Comparison of ENCODE assay signal across 8 mouse cellular contexts in the genomic region with DNA sequence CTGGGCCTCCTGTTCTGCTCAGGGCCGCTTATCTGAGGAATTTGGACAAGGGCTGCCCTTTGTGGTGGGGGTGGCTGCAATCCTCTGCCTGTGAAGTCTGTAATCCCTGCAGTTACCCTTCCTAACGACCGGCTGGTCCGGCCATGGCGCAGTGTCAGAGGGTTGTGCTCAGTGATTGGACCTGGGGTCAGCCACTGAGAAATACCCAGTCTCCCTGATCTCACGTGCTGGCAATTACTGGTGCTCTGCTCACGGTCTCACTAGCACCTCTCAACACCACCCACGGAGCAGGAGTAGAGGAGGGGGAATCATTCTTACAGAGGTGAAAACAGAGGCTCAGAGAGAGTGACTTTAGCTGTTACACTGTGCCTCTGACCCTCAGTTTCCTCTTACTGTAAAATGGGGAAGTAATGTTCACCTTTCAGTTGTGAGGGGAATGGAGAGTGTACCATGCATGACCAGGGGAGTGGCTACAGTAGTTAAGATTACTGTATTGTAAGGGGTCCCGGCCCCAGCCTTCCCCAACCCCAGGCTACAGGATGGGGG. TPM values are rescaled to one million over a fixed set of nuclear protein-coding genes. Genes with fewer than 3 reads are reported as not detected.
A peak's percentile ranks its signal among the peaks of the same experiment; 100 is the strongest.
DNase-seq lines count a peak whose midpoint lies in the region; ATAC-seq and TF ChIP-seq lines count a peak whose summit lies in the region.

No protein-coding gene starts in this region.

- peak overlapping the region; percentile 90 for H3K9ac ChIP-seq in forebrain, embryonic 11.5 days (ENCODE audit: low read length)
- peak overlapping the region; percentile 86 for H3K9ac ChIP-seq in lung, postnatal 0 days (replicated peaks; ENCODE audit: low read depth)
- peak overlapping the region; percentile 85 for H3K9ac ChIP-seq in stomach, embryonic 15.5 days

- no peaks in the 10 kb centered on the region for H3K36me3 ChIP-seq in forebrain, embryonic 11.5 days (ENCODE audit: control insufficient read depth, insufficient read depth, low read length)
- no peaks in the 10 kb centered on the region for H3K36me3 ChIP-seq in lung, postnatal 0 days (ENCODE audit: insufficient read depth, low read length)
- no peaks in the 10 kb centered on the region for H3K36me3 ChIP-seq in stomach, embryonic 15.5 days

- no peaks in the 10 kb centered on the region for H3K9me3 ChIP-seq in forebrain, embryonic 11.5 days (ENCODE audit: control insufficient read depth, low read length)
- H3K9me3 ChIP-seq in lung, postnatal 0 days (ENCODE audit: low read length): no peaks in the 10 kb centered on the region
- no peaks in the 10 kb centered on the region for H3K9me3 ChIP-seq in stomach, embryonic 15.5 days

- H3K4me3 ChIP-seq in forebrain, embryonic 11.5 days (ENCODE audit: low read depth, low read length): peak overlapping the region; percentile 89
- peak overlapping the region; percentile 85 for H3K4me3 ChIP-seq in lung, postnatal 0 days (ENCODE audit: low read depth, low read length)
- H3K4me3 ChIP-seq in stomach, embryonic 15.5 days (replicated peaks): peak overlapping the region; percentile 80

- H3K4me1 ChIP-seq in forebrain, embryonic 11.5 days (replicated peaks; ENCODE audit: control insufficient read depth, insufficient read depth, low read length): peaks cover 24% of the 10 kb centered on the region
- peaks cover 33% of the 10 kb centered on the region for H3K4me1 ChIP-seq in lung, postnatal 0 days (ENCODE audit: insufficient read depth, low read depth, low read length)
- H3K4me1 ChIP-seq in stomach, embryonic 15.5 days: peaks cover 54% of the 10 kb centered on the region

- DNase-seq in ovary, postnatal 36 days (ENCODE audit: low spot score): peak; percentile 23
- no peak for DNase-seq in ovary, postnatal 14 days (ENCODE audit: low spot score)
- DNase-seq in forebrain, embryonic 11.5 days (ENCODE audit: low spot score): no peak
- peak; percentile 71 for DNase-seq in kidney, adult 11 months
- DNase-seq in lung, postnatal 0 days (ENCODE audit: low spot score): peak; percentile 59
- DNase-seq in adipocyte (ENCODE audit: low spot score): no peak
- no peak for DNase-seq in frontal cortex, postnatal 36 days (ENCODE audit: low spot score in 2 of 2)

- TF ChIP-seq CTCF in lung, postnatal 0 days (IDR thresholded peaks at IDR 0.05): no peak

- H3K27ac ChIP-seq in forebrain, embryonic 11.5 days (ENCODE audit: low read depth, low read length): no peak overlapping the region
- H3K27ac ChIP-seq in lung, postnatal 0 days (ENCODE audit: low read length): peak overlapping the region; percentile 97
- H3K27ac ChIP-seq in stomach, embryonic 15.5 days: peak overlapping the region; percentile 99

- no peak for ATAC-seq in forebrain, embryonic 11.5 days (replicated peaks; ENCODE audit: low FRiP score)
- no peak for ATAC-seq in lung, postnatal 0 days
- no peak for ATAC-seq in stomach, embryonic 15.5 days (ENCODE audit: insufficient read depth, low FRiP score, low read depth)

- peak overlapping the region; percentile 91 for H3K4me2 ChIP-seq in forebrain, embryonic 11.5 days (ENCODE audit: low read depth, low read length, severe bottlenecking)
- H3K4me2 ChIP-seq in lung, postnatal 0 days (replicated peaks; ENCODE audit: low read depth, low read length): peak overlapping the region; percentile 87
- peak overlapping the region; percentile 85 for H3K4me2 ChIP-seq in stomach, embryonic 15.5 days

- 0 out of 2 replicates have a peak, but pooled peaks have one; percentile 20 for TF ChIP-seq EP300 in lung, postnatal 0 days (IDR thresholded peaks at IDR 0.05)

- 8% methylated on average over 9 of the region's 9 CpGs for WGBS in forebrain, embryonic 11.5 days
- WGBS in lung, postnatal 0 days: 9% methylated on average over 9 of the region's 9 CpGs
- WGBS in stomach, embryonic 15.5 days: 12% methylated on average over 9 of the region's 9 CpGs

- H3K27me3 ChIP-seq in forebrain, embryonic 11.5 days (ENCODE audit: control insufficient read depth, insufficient read depth, low read length): no peaks in the 10 kb centered on the region
- H3K27me3 ChIP-seq in lung, postnatal 0 days (replicated peaks; ENCODE audit: insufficient read depth, low read length): no peaks in the 10 kb centered on the region
- no peaks in the 10 kb centered on the region for H3K27me3 ChIP-seq in stomach, embryonic 15.5 days (replicated peaks)

RNA-seq across cellular contexts. Expression of a gene that starts 2.3 kb away (rescaled TPM):
- polyA plus RNA-seq in forebrain, embryonic 11.5 days (2014; fragmentation: Nextera tagmentation; extraction: Ambion mirVana): 10.4 and 10.6 TPM in 2 replicates
- polyA plus RNA-seq in lung, postnatal 0 days (2015; fragmentation: Nextera tagmentation; extraction: Ambion mirVana): 8.0 and 8.4 TPM in 2 replicates
- 11.2 and 13.0 TPM in 2 replicates for polyA plus RNA-seq in stomach, embryonic 15.5 days (2015; fragmentation: Nextera tagmentation; extraction: Ambion mirVana)

RNA-seq across cellular contexts. Expression of a gene that starts 33.2 kb away (rescaled TPM):
- 98.9 and 102 TPM in 2 replicates for polyA plus RNA-seq in forebrain, embryonic 11.5 days (2014; fragmentation: Nextera tagmentation; extraction: Ambion mirVana)
- 103 and 112 TPM in 2 replicates for polyA plus RNA-seq in lung, postnatal 0 days (2015; fragmentation: Nextera tagmentation; extraction: Ambion mirVana)
- polyA plus RNA-seq in stomach, embryonic 15.5 days (2015; fragmentation: Nextera tagmentation; extraction: Ambion mirVana): 109 and 112 TPM in 2 replicates

RNA-seq across cellular contexts. Expression of a gene that starts 37.2 kb away (rescaled TPM):
- polyA plus RNA-seq in forebrain, embryonic 11.5 days (2014; fragmentation: Nextera tagmentation; extraction: Ambion mirVana): 1.8 and 2.3 TPM in 2 replicates
- polyA plus RNA-seq in lung, postnatal 0 days (2015; fragmentation: Nextera tagmentation; extraction: Ambion mirVana): not detected in 2 replicates
- 0.36 and 0.61 TPM in 2 replicates for polyA plus RNA-seq in stomach, embryonic 15.5 days (2015; fragmentation: Nextera tagmentation; extraction: Ambion mirVana)

RNA-seq across cellular contexts. Expression of a gene that starts 38.1 kb away (rescaled TPM):
- polyA plus RNA-seq in forebrain, embryonic 11.5 days (2014; fragmentation: Nextera tagmentation; extraction: Ambion mirVana): 0.35 TPM in 1 of 2 replicates, not detected in the other
- not detected in 2 replicates for polyA plus RNA-seq in lung, postnatal 0 days (2015; fragmentation: Nextera tagmentation; extraction: Ambion mirVana)
- polyA plus RNA-seq in stomach, embryonic 15.5 days (2015; fragmentation: Nextera tagmentation; extraction: Ambion mirVana): 0.09 and 0.12 TPM in 2 replicates

RNA-seq across cellular contexts. Expression of a gene that starts 49.5 kb away (rescaled TPM):
- 15.4 and 16.7 TPM in 2 replicates for polyA plus RNA-seq in forebrain, embryonic 11.5 days (2014; fragmentation: Nextera tagmentation; extraction: Ambion mirVana)
- polyA plus RNA-seq in lung, postnatal 0 days (2015; fragmentation: Nextera tagmentation; extraction: Ambion mirVana): 32.0 and 38.9 TPM in 2 replicates
- 18.3 and 20.3 TPM in 2 replicates for polyA plus RNA-seq in stomach, embryonic 15.5 days (2015; fragmentation: Nextera tagmentation; extraction: Ambion mirVana)

Comparison
In these comparisons a context has a peak if more than half of its experiments do, and no peak if none do; other contexts are left out.
1. DNase-seq: peak in ovary, postnatal 36 days (single experiment), kidney, adult 11 months (single experiment) and lung, postnatal 0 days (single experiment); none in ovary, postnatal 14 days (single experiment), forebrain, embryonic 11.5 days (single experiment), adipocyte (single experiment) and frontal cortex, postnatal 36 days (0 of 2).
2. Peak in every context shown above with its lines, with median percentiles within 50 percentile points of each other: H3K4me2 ChIP-seq, H3K4me3 ChIP-seq and H3K9ac ChIP-seq.